Mouse (Mus musculus) c-Kit-positive CD71-negative TER-119-negative erythroid progenitor cells, embryonic 14.5 days (primary cell): Measurements from ENCODE around the gene Chadl.

Source experiments
- DNase-seq: peaks from one replicate; pipeline ENCODE4 v3.0.0-alpha.2; 2013; ENCODE audit warnings: low read depth

The Chadl gene

DNA sequence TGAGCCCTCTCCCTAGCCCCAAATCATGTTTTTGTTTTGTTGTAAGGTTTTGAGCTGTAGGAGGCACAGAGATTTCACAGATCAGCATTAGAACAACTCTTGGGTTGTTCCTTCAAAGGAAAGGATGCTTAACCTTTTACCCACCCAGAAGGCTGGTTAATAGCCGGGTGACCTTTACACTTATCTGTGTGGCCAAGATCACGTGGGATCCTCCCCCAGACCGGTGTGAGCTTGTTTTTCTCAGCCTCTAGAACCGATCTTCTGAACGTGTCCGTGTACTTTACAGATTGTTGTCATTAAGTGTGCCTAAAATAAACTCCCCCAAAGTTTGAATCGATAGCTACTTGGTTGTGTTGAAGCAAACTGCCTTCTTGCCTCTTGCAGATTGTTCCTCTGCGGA is 3.5 kb upstream of the Chadl start:
- DNase-seq = no peak

DNA sequence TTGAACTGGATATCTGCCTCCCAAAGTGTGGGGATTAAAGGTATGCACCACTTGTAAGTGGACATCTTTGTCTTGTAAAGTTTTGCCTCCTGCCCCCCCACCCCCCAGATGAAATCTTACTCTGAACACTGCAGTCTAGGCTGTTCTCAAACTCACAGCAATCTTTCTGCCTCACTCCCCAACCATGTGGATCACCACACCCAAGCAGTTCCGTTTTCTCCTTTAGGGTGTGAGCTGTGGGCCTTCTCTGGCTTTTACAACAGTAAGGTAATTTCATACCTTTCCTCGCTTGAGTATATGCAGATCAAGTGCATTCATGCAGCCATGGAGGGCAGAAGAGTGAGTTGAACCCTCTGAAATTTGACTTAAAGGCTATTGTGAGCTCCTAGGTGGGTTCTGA is 3.1 kb upstream of the Chadl start:
- no peak for DNase-seq

DNA sequence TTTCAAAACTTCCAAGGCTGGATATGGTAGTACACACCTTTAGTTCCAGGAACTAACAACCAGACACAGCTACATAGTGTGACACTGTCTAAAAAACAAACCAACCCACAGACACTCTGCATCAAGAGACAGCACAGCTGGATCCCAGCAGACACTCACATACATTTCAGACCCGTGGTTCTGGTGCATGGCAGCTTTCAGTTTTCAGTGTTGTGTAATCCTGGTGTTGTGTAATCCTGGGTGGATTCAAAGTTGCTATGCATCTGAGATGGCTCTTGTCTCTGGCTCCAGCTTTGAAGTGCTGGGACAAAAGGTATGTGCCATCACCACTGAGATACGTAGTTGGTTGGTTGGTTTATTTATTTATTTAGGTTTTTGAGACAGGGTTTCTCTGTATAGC is 1.4 kb upstream of the Chadl start:
- no peak for DNase-seq

DNA sequence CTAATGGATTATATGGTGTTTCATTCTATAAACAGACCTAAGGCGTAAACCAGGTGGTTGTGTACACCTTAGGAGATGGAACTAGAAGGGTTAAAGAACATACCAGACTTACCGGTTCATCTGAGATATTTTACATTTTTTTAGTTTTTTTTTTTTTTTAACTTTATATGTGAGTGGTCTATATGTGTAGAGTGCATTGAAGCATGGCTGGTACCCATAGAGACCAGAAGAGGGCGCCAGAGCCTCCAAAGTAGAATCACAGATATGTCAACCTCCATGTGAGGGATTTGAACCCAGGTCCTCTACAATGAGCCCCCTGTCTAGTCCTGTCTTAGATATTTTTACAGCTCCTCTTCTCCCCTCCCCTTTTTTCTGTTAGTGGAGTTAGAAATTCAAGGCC is 760 bp upstream of the Chadl start:
- DNase-seq = peak; percentile 55

DNA sequence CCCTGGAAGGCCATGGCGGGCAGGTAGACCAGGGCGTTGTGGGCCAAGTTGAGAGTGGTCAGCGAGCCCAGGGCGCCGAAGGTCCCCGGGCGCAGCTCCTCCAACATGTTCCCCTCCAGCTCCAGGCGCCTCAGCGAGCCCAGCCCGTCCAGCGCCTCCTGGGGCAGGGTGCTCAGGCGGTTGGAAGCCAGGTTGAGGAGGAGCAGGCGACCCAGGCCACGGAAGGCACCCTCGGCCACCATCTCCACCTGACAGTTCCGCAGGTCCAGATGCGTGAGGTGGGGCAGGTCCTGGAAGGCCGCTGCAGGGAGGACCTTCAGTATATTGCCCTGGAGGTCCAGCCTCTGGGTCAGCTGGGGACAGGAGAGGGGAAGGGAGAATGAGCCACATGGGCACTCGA is 2.2 kb downstream of the Chadl start:
- no peak for DNase-seq

DNA sequence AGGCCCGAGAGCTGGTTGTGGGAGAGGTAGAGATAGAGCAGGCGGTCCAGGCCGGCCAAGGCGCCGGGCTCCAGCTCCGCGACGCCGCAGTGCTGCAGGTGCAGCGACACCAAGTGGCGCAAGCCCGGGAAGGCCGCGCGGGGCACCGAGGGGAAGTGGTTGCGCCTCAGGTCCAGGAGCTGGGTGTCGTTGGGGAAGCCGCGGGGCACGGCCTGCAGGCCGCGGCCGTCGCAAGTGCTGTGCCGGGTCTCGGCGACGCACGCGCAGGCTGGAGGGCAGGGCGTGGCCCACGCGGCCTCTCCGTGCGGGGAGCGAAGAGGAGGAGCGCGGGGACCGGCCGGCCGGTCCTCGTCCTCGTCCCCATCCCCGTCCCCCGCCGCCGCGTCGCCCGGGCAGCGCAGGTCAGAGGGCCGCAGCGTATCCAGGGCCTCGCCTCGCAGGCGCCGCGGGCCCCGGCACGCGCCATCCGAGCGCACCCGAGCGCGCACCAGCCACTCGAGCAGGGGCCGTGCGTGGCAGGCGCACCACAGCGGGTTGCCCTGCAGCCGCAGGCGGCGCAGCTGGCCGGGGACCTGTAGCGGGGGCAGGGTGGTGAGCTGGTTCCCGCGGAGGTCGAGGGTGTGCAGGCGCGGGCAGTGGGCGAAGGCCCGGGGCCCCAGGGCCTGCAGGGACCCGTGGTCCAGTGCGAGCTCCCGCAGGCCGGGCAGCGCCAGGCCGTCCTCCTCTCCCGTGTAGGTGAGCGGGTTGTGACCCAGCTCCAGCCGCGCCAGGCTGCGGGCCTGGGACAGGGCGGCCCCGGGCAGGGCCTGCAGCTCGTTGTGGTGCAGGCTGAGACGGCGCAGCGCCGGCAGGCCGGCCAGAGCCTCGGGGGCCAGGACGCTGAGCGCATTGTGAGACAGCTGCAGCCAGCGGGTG is 2.9 kb downstream of the Chadl start:
- peak; percentile 75 for DNase-seq

DNA sequence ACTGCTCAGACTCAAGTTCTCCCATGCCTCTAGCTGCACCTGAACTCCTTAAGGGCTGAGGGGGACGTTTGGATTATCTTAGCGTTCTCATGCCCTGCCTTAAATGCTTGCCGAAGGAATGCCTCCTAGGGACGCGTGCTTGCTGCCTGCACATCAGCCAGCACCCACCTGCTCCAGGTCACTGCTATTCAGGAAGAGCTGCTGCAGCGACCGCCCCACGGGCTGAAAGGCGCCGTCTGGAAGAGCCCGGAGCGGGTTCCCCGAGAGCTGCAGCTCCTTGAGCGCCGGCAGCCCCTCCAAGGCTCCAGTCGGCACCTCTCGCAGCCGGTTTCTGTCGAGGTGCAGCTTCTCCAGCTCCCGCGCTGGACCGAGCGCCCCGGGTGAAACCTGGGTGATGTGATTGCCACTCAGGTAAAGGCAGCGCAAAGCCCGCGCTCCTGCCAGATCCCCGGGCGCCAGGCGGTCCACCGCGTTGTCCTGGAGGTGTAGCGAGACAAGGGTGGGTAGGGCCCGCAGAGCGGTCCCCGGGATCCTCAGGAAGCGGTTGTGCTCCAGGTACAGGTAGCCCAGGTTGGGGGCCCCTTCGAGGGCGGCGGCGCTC is 3.6 kb downstream of the Chadl start:
- DNase-seq = no peak

DNA sequence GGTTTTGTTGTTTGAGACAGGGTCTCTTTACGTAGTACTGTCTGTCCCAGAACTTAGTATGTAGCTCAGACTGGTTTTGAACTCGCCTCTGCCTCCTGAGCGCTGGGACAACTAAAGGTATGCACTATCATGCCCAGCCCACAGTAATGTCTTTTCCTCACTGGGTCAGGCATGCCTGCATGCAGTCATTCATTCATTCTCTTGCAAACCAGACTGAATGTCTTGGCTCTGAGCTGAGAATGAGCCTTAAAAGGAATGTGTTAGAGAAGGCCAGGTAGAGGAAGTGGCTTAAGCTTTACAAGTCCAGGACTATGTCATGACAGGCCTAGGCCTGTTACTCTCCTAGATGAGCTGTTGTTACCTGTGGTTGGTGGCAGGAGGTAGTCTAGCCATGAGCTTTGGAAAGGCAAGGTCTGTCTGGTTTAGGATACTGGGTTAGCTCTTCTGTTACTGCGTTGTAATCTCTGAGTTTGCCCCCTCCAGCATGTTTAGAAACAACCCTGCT is 16.7 kb downstream of the Chadl start:
- DNase-seq = no peak

DNA sequence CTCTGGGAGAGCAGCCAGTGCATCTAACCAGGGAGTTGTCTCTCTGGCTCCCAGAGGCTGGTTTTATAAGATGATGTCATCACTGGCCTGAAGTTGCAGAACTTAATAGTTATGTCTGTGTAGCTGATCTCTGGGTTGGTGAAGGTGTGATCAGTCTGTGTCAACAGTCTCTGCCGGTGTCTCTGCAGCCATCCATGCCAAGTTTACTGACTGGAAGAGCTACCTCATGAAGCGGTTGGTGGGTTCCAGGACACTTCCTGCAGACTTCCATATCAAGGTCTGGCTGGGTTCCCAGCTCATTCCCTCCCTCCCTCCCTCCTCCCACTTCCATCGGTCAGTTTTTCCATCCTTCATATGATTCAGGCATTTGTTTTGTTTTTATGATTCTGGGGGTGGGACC is 20.4 kb downstream of the Chadl start:
- no peak for DNase-seq

DNA sequence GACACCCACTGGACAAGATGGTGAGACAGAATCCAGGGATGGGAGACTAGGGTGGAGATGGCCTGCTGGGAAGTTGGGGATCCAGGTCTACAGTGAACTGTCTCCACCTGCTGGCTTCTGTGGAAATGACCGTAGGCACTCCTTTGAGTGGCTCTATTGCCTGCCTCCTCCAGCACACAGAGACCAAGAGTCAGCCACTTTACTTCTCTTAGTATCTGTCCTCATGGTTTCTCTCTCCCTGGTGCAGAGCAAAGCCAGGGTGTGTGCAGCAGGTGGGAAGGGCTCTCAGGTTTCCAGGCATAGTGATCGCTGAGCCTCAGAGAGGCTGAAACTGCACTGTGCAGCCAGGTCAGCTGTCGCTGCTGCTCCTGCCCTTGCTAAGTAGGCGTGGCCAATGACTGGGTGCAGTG is 26.9 kb downstream of the Chadl start:
- DNase-seq = peak; percentile 23

DNA sequence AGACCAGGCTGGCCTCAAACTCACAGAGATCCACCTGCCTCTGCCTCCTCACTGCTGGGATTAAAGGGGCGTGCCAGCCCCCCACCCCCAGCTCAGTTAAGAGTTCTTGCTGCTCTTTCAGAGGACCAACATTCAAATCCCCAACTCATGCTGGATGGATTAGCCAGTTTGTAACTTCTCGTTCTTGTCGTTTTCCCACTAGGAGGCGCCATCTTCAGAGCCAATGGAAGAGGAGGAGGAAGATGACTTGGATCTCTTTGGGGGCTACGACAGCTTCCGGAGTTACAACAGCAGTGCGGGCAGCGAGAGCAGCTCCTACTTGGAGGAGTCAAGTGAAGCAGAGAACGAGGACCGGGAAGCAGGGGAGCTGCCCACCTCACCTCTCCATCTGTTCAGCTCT is 30.1 kb downstream of the Chadl start:
- DNase-seq = peak; percentile 28

DNA sequence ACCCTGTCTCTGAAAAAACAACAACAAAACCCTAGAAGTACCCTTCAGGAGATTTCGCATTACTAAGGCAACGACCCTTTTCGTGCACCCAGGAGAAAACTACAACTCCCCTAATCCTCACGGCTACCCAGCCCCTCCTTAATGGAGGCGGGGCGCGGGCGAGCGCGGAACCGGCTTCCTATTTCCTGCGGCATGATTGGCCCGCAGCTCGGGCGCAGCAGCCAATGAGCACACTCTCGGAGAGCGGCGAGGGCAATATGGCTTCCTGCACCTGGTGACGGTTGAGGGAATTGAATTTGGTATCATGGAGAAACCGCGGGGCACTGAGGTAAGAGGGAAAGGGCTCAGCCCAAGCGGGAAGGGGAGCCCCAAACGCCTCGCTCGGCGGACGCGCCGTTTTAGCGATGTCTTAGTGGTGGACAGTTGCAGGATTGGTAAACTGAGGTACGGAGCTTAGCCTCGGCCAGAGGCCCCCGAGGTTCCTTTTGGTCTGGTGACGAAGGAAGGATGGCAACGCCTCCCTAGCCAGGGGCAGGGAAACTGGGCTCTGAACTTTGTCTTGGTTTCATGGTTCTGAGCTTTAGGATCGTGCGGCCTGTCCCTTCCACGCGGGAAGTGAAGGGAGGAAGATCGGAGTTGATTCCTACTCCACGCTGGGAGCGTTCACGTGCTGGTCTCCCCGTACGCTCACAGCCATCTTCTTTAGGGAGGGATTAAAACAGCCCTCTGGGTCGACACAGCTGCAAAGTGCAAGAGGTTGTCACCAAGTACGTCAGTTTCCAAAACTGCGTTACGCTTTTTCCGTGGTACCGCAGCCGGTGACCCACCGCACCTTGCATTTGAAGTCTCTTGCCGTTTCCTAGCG is 33.2 kb downstream of the Chadl start, which contains the start of gene L3mbtl2:
Gene L3mbtl2, plus strand, starts transcription at position 193 of the 865 bp plus-strand sequence.
- DNase-seq = peak; percentile 90

DNA sequence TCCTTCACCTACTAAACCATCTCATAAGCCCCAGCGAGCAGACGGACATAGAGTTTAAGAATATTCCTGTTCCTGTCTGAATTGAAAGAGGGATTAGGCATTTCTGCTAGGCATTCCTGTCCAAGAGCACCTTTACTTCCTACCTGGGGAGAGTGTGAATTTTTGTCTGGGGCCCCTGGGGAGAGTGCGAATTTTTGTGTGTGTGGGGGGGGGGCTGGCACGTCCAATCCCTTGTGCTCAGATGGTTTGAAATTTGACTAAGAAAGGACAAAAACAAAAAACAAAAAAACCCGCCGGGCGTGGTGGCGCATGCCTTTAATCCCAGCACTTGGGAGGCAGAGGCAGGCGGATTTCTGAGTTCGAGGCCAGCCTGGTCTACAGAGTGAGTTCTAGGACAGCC is 33.8 kb downstream of the Chadl start:
- DNase-seq = no peak

DNA sequence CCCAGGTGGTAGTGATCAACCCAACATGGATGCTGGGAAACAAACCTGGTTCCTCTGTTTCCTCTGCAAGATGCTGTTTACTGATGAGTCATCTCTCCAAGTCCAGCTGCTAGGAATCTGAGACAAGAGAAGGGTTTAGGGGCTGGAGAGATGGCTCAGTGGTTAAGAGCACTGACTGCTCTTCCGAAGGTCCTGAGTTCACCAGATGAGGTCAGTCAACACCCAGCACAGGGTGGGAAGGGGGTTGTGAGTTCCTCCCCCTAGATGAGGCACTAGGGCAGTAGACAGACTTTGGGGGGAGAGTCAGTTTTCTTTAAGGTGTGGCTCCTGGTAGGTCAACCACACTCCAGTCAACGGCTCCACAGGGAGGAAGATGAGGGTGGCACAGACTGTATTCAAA is 35.4 kb downstream of the Chadl start:
- no peak for DNase-seq

DNA sequence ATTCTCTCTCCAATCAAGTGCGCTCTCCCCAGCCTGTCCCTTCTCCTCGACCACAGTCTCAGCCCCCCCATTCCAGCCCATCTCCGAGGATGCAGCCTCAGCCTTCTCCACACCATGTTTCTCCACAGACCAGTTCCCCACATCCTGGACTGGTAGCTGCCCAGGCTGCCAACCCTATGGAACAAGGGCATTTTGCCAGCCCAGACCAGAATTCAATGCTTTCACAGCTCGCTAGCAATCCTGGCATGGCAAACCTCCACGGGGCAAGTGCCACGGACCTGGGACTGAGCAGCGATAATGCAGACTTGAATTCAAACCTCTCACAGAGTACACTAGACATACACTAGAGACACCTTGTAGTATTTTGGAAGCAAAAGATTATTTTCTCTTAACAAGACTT is 46.5 kb downstream of the Chadl start:
- DNase-seq = no peak

DNA sequence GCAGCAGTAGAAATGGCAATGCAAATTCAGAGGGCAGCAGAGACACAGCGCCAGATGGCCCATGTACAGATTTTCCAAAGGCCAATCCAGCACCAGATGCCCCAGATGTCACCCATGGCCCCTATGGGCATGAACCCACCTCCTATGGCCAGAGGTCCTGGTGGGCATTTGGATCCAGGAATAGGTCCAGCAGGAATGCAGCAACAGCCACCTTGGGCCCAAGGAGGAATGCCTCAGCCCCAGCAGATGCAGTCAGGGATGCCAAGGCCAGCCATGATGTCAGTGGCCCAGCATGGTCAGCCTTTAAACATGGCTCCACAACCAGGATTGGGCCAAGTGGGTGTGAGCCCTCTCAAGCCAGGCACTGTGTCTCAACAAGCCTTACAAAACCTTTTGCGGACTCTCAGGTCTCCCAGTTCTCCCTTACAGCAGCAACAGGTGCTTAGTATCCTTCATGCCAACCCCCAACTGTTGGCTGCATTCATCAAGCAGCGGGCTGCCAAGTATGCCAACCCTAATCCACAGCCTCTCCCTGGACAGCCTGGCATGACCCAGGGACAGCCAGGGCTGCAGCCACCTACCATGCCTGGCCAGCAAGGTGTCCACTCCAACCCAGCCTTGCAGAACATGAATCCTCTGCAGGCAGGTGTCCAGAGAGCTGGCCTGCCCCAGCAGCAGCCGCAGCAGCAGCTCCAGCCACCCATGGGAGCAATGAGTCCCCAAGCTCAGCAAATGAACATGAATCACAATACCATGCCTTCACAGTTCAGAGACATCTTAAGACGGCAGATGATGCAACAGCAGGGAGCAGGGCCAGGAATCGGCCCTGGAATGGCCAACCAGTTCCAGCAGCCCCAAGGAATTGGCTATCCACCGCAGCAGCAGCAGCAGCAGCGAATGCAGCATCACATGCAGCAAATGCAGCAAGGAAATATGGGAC is 47.3 kb downstream of the Chadl start:
- no peak for DNase-seq
